ENCODE assay signal across 40 mouse cellular contexts in genomic region chr9:104489383-104489782, GRCm38 (mm10). TPM values are rescaled to one million over a fixed set of nuclear protein-coding genes. Genes with fewer than 3 reads are reported as not detected.
"Had no signal": no experiment of that assay in that cellular context is flagged by ENCODE, and none has a peak within 500 bp of the region (broad histone marks: within the 10 kb centered on the region; RNA-seq: fewer than 3 reads in every experiment).

No protein-coding gene starts in this region.

- H3K9me3 ChIP-seq: limb, embryonic 10.5 days; limb, embryonic 12.5 days; limb, embryonic 13.5 days; limb, embryonic 15.5 days; liver, embryonic 12.5 days; liver, embryonic 13.5 days; liver, embryonic 15.5 days; lung, embryonic 15.5 days; midbrain, embryonic 10.5 days; midbrain, embryonic 12.5 days; midbrain, embryonic 13.5 days; midbrain, embryonic 15.5 days; neural tube, embryonic 12.5 days; neural tube, embryonic 13.5 days had no signal

- H3K27ac ChIP-seq: limb, embryonic 10.5 days; limb, embryonic 12.5 days; limb, embryonic 13.5 days; limb, embryonic 15.5 days; liver, embryonic 12.5 days; liver, embryonic 13.5 days; liver, embryonic 14.5 days; liver, embryonic 15.5 days; lung, embryonic 15.5 days; macrophage; midbrain, embryonic 10.5 days; midbrain, embryonic 12.5 days; midbrain, embryonic 13.5 days; midbrain, embryonic 15.5 days; neural tube, embryonic 12.5 days; neural tube, embryonic 13.5 days had no signal

- H3K9ac ChIP-seq: limb, embryonic 12.5 days; limb, embryonic 13.5 days; limb, embryonic 15.5 days; liver, embryonic 12.5 days; liver, embryonic 13.5 days; liver, embryonic 14.5 days; liver, embryonic 15.5 days; liver, postnatal 0 days; lung, embryonic 14.5 days; lung, embryonic 15.5 days; midbrain, embryonic 12.5 days; midbrain, embryonic 13.5 days; midbrain, embryonic 15.5 days; neural tube, embryonic 12.5 days; neural tube, embryonic 13.5 days had no signal

- H3K4me2 ChIP-seq: limb, embryonic 12.5 days; limb, embryonic 13.5 days; limb, embryonic 15.5 days; liver, embryonic 11.5 days; liver, embryonic 12.5 days; liver, embryonic 13.5 days; liver, embryonic 15.5 days; lung, embryonic 14.5 days; lung, embryonic 15.5 days; midbrain, embryonic 11.5 days; midbrain, embryonic 12.5 days; midbrain, embryonic 13.5 days; midbrain, embryonic 15.5 days; neural tube, embryonic 12.5 days; neural tube, embryonic 13.5 days had no signal

- ATAC-seq: liver, embryonic 12.5 days; liver, postnatal 0 days; lung, postnatal 0 days; midbrain, embryonic 13.5 days; midbrain, embryonic 15.5 days; midbrain, embryonic 16.5 days had no signal

- H3K27me3 ChIP-seq: limb, embryonic 12.5 days; limb, embryonic 13.5 days; limb, embryonic 15.5 days; liver, embryonic 12.5 days; liver, embryonic 13.5 days; liver, embryonic 15.5 days; lung, embryonic 15.5 days; megakaryocyte, embryonic 14.5 days; midbrain, embryonic 12.5 days; midbrain, embryonic 13.5 days; midbrain, embryonic 15.5 days; neural tube, embryonic 12.5 days; neural tube, embryonic 13.5 days had no signal

- H3K36me3 ChIP-seq: limb, embryonic 10.5 days; limb, embryonic 12.5 days; limb, embryonic 13.5 days; limb, embryonic 15.5 days; liver, embryonic 12.5 days; liver, embryonic 13.5 days; liver, embryonic 15.5 days; lung, embryonic 15.5 days; midbrain, embryonic 10.5 days; midbrain, embryonic 12.5 days; midbrain, embryonic 13.5 days; midbrain, embryonic 15.5 days; neural tube, embryonic 12.5 days; neural tube, embryonic 13.5 days had no signal

- H3K4me3 ChIP-seq: limb, embryonic 10.5 days; limb, embryonic 12.5 days; limb, embryonic 13.5 days; limb, embryonic 15.5 days; liver, embryonic 12.5 days; liver, embryonic 13.5 days; liver, embryonic 15.5 days; lung, embryonic 15.5 days; megakaryocyte, embryonic 14.5 days; midbrain, embryonic 10.5 days; midbrain, embryonic 12.5 days; midbrain, embryonic 13.5 days; midbrain, embryonic 15.5 days; myocyte; neural tube, embryonic 12.5 days; neural tube, embryonic 13.5 days had no signal

- DNase-seq: left cerebral cortex, postnatal 4 days; liver; liver, embryonic 13.5 days; liver, postnatal 0 days; lung, adult 18-20 months; lung, adult 2 months; lung, postnatal 10 days; lung, postnatal 14 days; lung, postnatal 36 days; lung, postnatal 4 days; midbrain, embryonic 14.5 days had no signal

- H3K4me1 ChIP-seq: limb, embryonic 12.5 days; limb, embryonic 13.5 days; limb, embryonic 15.5 days; liver, embryonic 12.5 days; liver, embryonic 13.5 days; liver, embryonic 15.5 days; lung, embryonic 15.5 days; megakaryocyte, embryonic 14.5 days; midbrain, embryonic 12.5 days; midbrain, embryonic 13.5 days; midbrain, embryonic 15.5 days; neural tube, embryonic 12.5 days; neural tube, embryonic 13.5 days had no signal

RNA-seq across cellular contexts. Expression of gene Cpne4, which starts 57.7 kb away (rescaled TPM):
- total RNA-seq: liver, adult 2 months; megakaryocyte progenitor cell, adult 5-6 weeks; megakaryocyte, adult 5-6 weeks; megakaryocyte-erythroid progenitor cell, adult 5-6 weeks; monocyte, adult 5-6 weeks had no signal
- polyA plus RNA-seq: limb, embryonic 10.5 days; limb, embryonic 11.5 days; liver, adult 2 months; liver, embryonic 12.5 days; liver, embryonic 15.5 days; liver, embryonic 16.5 days; liver, postnatal 0 days; macrophage; myocyte had no signal
